Mouse (Mus musculus) neural tube, embryonic 14.5 days (tissue): ENCODE measurements around the gene Cyp2b23. TPM values are rescaled to one million over a fixed set of nuclear protein-coding genes. Genes with fewer than 3 reads are reported as not detected.
"Not testable (repeated sequence)": the region's sequence is repeated elsewhere in the genome, so short reads cannot be mapped to it uniquely, and the experiment has no call there.

Experiments used
- ATAC-seq: fragments of 200-750 bp; cut with Nextera tagmentation; 2 replicates; pipeline ENCODE4 v1.8.0; 2017; ENCODE audit warnings: low read depth, mild to moderate bottlenecking, moderate TSS enrichment, moderate library complexity
- H3K27ac ChIP-seq: fragments of 300-500 bp; sonication (generic); 2 replicates; pipeline ENCODE4 v1.5.1; 2014; ENCODE audit warnings: low read depth, mild to moderate bottlenecking, control low read depth, low read length, moderate library complexity, mixed read lengths
- H3K27me3 ChIP-seq: fragments of 300-500 bp; sonication (generic); 2 replicates; pipeline ENCODE4 v1.6.1; 2014; ENCODE audit warnings: low read length; ENCODE audit not compliant: control insufficient read depth, insufficient read depth
- H3K36me3 ChIP-seq: fragments of 300-500 bp; sonication (generic); 2 replicates; pipeline ENCODE4 v1.6.1; 2014; ENCODE audit warnings: low read length, mixed read lengths; ENCODE audit not compliant: control insufficient read depth, insufficient read depth
- H3K4me1 ChIP-seq: fragments of 300-500 bp; sonication (generic); 2 replicates; pipeline ENCODE4 v1.6.1; 2014; ENCODE audit warnings: low read length; ENCODE audit not compliant: control insufficient read depth, insufficient read depth
- H3K4me2 ChIP-seq: fragments of 300-500 bp; sonication (generic); 2 replicates; pipeline ENCODE4 v1.6.1; 2014; ENCODE audit warnings: mild to moderate bottlenecking, low read depth, low read length, control low read depth
- H3K4me3 ChIP-seq: fragments of 300-500 bp; sonication (generic); 2 replicates; pipeline ENCODE4 v1.5.1; 2014; ENCODE audit warnings: low read depth, low read length, control low read depth, mixed read lengths
- H3K9ac ChIP-seq: fragments of 300-500 bp; sonication (generic); replicated peaks from 2 replicates; pipeline ENCODE4 v1.6.1; 2014; ENCODE audit warnings: low read depth, mild to moderate bottlenecking, control low read depth, low read length, mixed read lengths
- H3K9me3 ChIP-seq: fragments of 300-500 bp; sonication (generic); 2 replicates; pipeline ENCODE4 v1.6.1; 2016; ENCODE audit warnings: low read length; ENCODE audit not compliant: control insufficient read depth
- WGBS: fragments of 180-500 bp; shearing (Covaris S2); extraction: QIAGEN DNeasy Blood & Tissue Kit; methylation state at CpG from one replicate; pipeline ENCODE4 v1.1.7; 2014; 5-methylcytosine and 5-hydroxymethylcytosine counted together
- polyA plus RNA-seq: library from polyadenylated mRNA; unstranded; fragments of >200 nt; fragmentation: Nextera tagmentation; extraction: Ambion mirVana; gene quantifications from 2 replicates; pipeline ENCODE4 v1.2.1, GENCODE M21; 2014

Cyp2b23 gene
- polyA plus RNA-seq = not detected in 2 replicates

- Histone ChIP-seq H3K27ac (no peak within 1 kb of the TSS), H3K9ac (no peak within 1 kb of the TSS), H3K4me2 (no peak within 1 kb of the TSS), H3K4me1 (no peaks in the 10 kb centered on the region), H3K27me3 (no peaks in the 10 kb centered on the region), H3K36me3 (no peaks in the 10 kb centered on the region), H3K9me3 (no peaks in the 10 kb centered on the region), H3K4me3 (no peak within 1 kb of the TSS)
- 84% methylated on average over 4 of the region's 4 CpGs for WGBS
- ATAC-seq = no peak
These were observed at the start of gene Cyp2b23 for GRCm38 (mm10) chr7:26686337-26686736. Cyp2b23 (minus strand) TSS chr7:26686437.

DNA sequence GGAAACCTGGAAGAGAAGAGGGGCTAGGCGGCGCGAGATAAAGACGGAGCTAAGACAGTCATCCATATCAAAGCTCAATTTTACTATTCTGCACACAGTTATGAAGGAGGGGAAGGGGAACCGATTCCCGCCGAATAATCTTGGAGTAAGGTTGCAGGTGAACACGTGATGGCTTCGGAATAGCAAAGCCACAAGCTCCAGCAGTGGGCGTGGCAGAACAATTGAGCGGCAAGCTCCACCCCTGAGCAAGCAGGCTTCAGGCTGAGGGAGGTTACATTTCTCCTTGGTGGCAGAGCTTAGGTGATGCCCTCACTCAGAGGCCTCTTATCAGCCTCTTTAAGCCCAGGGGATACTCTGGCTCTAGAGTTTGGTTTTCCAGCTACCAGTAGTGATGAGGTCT, 24.8 kb upstream of the Cyp2b23 start:
- 90% methylated on average over 11 of the region's 11 CpGs for WGBS
- ATAC-seq = no peak
- Histone ChIP-seq H3K36me3 (no peaks in the 10 kb centered on the region), H3K4me1 (no peaks in the 10 kb centered on the region), H3K9ac (no peak overlapping the region), H3K9me3 (no peaks in the 10 kb centered on the region), H3K27me3 (no peaks in the 10 kb centered on the region), H3K4me3 (no peak overlapping the region), H3K4me2 (no peak overlapping the region), H3K27ac (no peak overlapping the region)

GRCm38 (mm10) chr7:26707061-26707460, 20.8 kb upstream of the Cyp2b23 start:
- no peak overlapping the region for H3K4me3 ChIP-seq
- H3K27me3 ChIP-seq = no peaks in the 10 kb centered on the region
- H3K27ac ChIP-seq = no peak overlapping the region
- ATAC-seq = no peak
- H3K4me1 ChIP-seq = no peaks in the 10 kb centered on the region
- no peak overlapping the region for H3K4me2 ChIP-seq
- H3K9ac ChIP-seq = no peak overlapping the region
- H3K36me3 ChIP-seq = no peaks in the 10 kb centered on the region
- H3K9me3 ChIP-seq = no peaks in the 10 kb centered on the region
- WGBS = 52% methylated on average over 11 of the region's 11 CpGs

DNA sequence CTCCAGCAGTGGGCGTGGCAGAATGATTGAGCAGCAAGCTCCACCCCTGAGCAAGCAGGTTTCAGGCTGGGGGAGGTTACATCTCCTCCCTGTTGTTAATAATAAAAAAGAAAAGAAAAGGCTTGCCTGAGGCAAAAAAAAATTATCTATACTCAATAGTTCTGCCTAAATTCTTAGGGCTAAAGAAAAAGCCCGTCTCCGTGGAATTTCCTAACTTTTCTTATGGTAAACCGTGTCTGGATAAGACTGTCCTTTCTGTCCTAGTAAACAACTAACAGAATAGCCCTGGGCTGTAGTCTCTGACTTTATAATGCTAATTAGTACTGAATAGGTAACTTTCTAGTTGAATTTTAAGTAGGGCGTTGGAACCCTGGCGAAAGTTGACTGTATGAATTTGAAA, 20.0 kb upstream of the Cyp2b23 start:
- 36% methylated on average over 6 of the region's 6 CpGs for WGBS
- not testable (repeated sequence) for H3K27ac ChIP-seq, H3K27me3 ChIP-seq, H3K4me2 ChIP-seq, ATAC-seq, H3K4me3 ChIP-seq, H3K9me3 ChIP-seq, H3K9ac ChIP-seq, H3K36me3 ChIP-seq, H3K4me1 ChIP-seq

DNA sequence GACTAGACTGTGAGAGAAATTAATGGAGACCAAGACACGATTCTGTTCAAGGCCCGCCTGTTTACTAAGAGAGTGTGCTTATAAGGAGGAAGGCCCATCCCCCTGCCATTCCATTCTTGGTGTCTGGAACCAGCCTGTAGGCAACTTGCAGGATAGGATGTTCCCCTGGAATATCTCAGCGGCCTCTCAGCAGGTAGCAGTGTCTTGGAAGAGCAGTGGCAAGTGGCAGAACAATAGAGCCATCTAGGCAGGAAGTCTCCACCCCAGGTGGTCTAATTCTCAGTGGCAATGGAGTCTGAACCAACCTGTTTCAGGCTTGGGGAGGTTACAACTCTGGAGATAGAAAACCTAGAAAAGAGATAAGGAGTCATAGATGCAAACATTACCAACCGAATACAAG, 13.9 kb upstream of the Cyp2b23 start:
- 74% methylated on average over 4 of the region's 4 CpGs for WGBS
- no peaks in the 10 kb centered on the region for H3K9me3 ChIP-seq
- ATAC-seq = no peak

GRCm38 (mm10) chr7:26685713-26686112, 524 bp downstream of the Cyp2b23 start:
- H3K27ac ChIP-seq = no peak overlapping the region
- 88% methylated on average over 2 of the region's 2 CpGs for WGBS
- no peak for ATAC-seq

More for the DNA sequence above, 13.9 kb upstream of the Cyp2b23 start:
- H3K4me2 ChIP-seq = no peak overlapping the region
- no peak overlapping the region for H3K27ac ChIP-seq
- no peaks in the 10 kb centered on the region for H3K27me3 ChIP-seq
- no peaks in the 10 kb centered on the region for H3K36me3 ChIP-seq
- no peak overlapping the region for H3K9ac ChIP-seq
- H3K4me3 ChIP-seq = no peak overlapping the region
- no peaks in the 10 kb centered on the region for H3K4me1 ChIP-seq

GRCm38 (mm10) chr7:26667466-26667865, 18.8 kb downstream of the Cyp2b23 start:
- H3K4me1 ChIP-seq, H3K36me3 ChIP-seq, H3K27ac ChIP-seq, H3K9ac ChIP-seq, H3K4me2 ChIP-seq, H3K4me3 ChIP-seq, H3K9me3 ChIP-seq, ATAC-seq, H3K27me3 ChIP-seq: not testable (repeated sequence)
- WGBS = 23% methylated on average over 2 of the region's 2 CpGs

More at GRCm38 (mm10) chr7:26685713-26686112, 524 bp downstream of the Cyp2b23 start:
- no peak overlapping the region for H3K9ac ChIP-seq
- H3K36me3 ChIP-seq = no peaks in the 10 kb centered on the region
- H3K27me3 ChIP-seq = no peaks in the 10 kb centered on the region
- H3K4me2 ChIP-seq = no peak overlapping the region
- H3K9me3 ChIP-seq = no peaks in the 10 kb centered on the region
- no peak overlapping the region for H3K4me3 ChIP-seq
- no peaks in the 10 kb centered on the region for H3K4me1 ChIP-seq

- Histone ChIP-seq H3K4me3 (no peak overlapping the region), H3K36me3 (no peaks in the 10 kb centered on the region), H3K27me3 (no peaks in the 10 kb centered on the region), H3K4me1 (no peaks in the 10 kb centered on the region), H3K9ac (no peak overlapping the region), H3K4me2 (no peak overlapping the region), H3K27ac (no peak overlapping the region), H3K9me3 (no peaks in the 10 kb centered on the region; the same call in 1 of the 2 replicates)
- WGBS = 84% methylated on average over 5 of the region's 5 CpGs
- ATAC-seq = no peak
These were observed 20.2 kb downstream of the Cyp2b23 start for GRCm38 (mm10) chr7:26666011-26666410.

DNA sequence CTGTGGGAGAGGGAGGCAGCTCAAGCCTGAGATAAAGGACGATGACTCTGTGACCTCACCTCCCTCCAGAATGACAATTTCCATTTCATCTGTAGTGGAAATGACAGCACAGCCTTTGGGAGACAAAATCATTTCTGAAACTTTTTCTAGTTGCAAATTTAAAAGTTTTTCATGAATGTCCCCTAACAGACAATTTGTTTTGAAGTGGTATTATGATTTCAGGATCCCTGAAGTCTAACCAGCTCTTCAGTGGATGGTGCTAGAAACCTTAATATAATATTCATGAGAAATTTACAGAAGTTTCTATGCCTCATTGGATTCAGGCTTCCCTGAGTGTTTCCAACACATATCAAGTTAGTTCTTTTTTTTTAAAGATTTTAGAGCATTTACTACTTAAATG, 67.9 kb downstream of the Cyp2b23 start, which contains the start of gene Vmn1r185:
TSS of gene Vmn1r185 (minus strand) at position 101 of the 400 bp plus-strand sequence.
- H3K4me3 ChIP-seq, H3K27ac ChIP-seq, ATAC-seq, H3K36me3 ChIP-seq, H3K9me3 ChIP-seq, H3K9ac ChIP-seq, H3K27me3 ChIP-seq, H3K4me2 ChIP-seq, H3K4me1 ChIP-seq: not testable (repeated sequence)
- 79% methylated on average over 1 of the region's 1 CpGs for WGBS
